Mouse (Mus musculus): Measurements from ENCODE around the gene Rgs6. TPM values are rescaled to one million over a fixed set of nuclear protein-coding genes. Genes with fewer than 3 reads are reported as not detected.

Rgs6 gene
- polyA plus RNA-seq, 1 experiment, result 0.58 TPM

GRCm38 (mm10) chr12:82792122-82792521 is 204.0 kb downstream of the Rgs6 start:
- H3K4me3 ChIP-seq (ENCODE audit: low read depth, low read length), result no peak overlapping the region
- H3K36me3 ChIP-seq (ENCODE audit: control insufficient read depth, insufficient read depth, low read length, poor library complexity, severe bottlenecking), result no peaks in the 10 kb centered on the region
- no peaks in the 10 kb centered on the region for H3K27me3 ChIP-seq (ENCODE audit: control insufficient read depth, insufficient read depth, low read length, poor library complexity, severe bottlenecking)
- TF ChIP-seq EP300 (IDR thresholded peaks at IDR 0.05; ENCODE audit: insufficient read depth, low read depth, low read length), result no peak
- no peak for TF ChIP-seq CTCF (IDR thresholded peaks at IDR 0.05; ENCODE audit: low read depth, low read length)
- TF ChIP-seq POLR2A (IDR thresholded peaks at IDR 0.05; ENCODE audit: insufficient read depth, low read length), result no peak
- no peaks in the 10 kb centered on the region for H3K9me3 ChIP-seq (replicated peaks; ENCODE audit: control insufficient read depth, insufficient read depth, low read length, poor library complexity, severe bottlenecking)
- H3K9ac ChIP-seq (ENCODE audit: low read depth, poor library complexity, severe bottlenecking), result no peak overlapping the region
- H3K27ac ChIP-seq (ENCODE audit: insufficient read depth, low read length), result no peak overlapping the region
- no peaks in the 10 kb centered on the region for H3K4me1 ChIP-seq (ENCODE audit: control insufficient read depth, insufficient read depth, low read length)

GRCm38 (mm10) chr12:82799892-82800291 is 211.8 kb downstream of the Rgs6 start:
- Histone ChIP-seq H3K27me3 (ENCODE audit: control insufficient read depth, insufficient read depth, low read length, poor library complexity, severe bottlenecking) (peaks cover 1% of the 10 kb centered on the region; the same call in 1 of the 2 replicates), H3K9me3 (replicated peaks; ENCODE audit: control insufficient read depth, insufficient read depth, low read length, poor library complexity, severe bottlenecking) (no peaks in the 10 kb centered on the region), H3K36me3 (ENCODE audit: control insufficient read depth, insufficient read depth, low read length, poor library complexity, severe bottlenecking) (no peaks in the 10 kb centered on the region), H3K9ac (ENCODE audit: low read depth, poor library complexity, severe bottlenecking) (no peak overlapping the region), H3K27ac (ENCODE audit: insufficient read depth, low read length) (no peak overlapping the region), H3K4me3 (ENCODE audit: low read depth, low read length) (no peak overlapping the region), H3K4me1 (ENCODE audit: control insufficient read depth, insufficient read depth, low read length) (no peaks in the 10 kb centered on the region)
- no peak for TF ChIP-seq EP300 (IDR thresholded peaks at IDR 0.05; ENCODE audit: insufficient read depth, low read depth, low read length)
- no peak for TF ChIP-seq POLR2A (IDR thresholded peaks at IDR 0.05; ENCODE audit: insufficient read depth, low read length)
- TF ChIP-seq CTCF (IDR thresholded peaks at IDR 0.05; ENCODE audit: low read depth, low read length), result no peak

- no peak for TF ChIP-seq POLR2A (IDR thresholded peaks at IDR 0.05; ENCODE audit: insufficient read depth, low read length)
- TF ChIP-seq CTCF (IDR thresholded peaks at IDR 0.05; ENCODE audit: low read depth, low read length), result no peak
- TF ChIP-seq EP300 (IDR thresholded peaks at IDR 0.05; ENCODE audit: insufficient read depth, low read depth, low read length), result no peak
- no peak overlapping the region for H3K4me3 ChIP-seq (ENCODE audit: low read depth, low read length)
Observed at GRCm38 (mm10) chr12:82801736-82802135, 213.6 kb downstream of the Rgs6 start.

DNA sequence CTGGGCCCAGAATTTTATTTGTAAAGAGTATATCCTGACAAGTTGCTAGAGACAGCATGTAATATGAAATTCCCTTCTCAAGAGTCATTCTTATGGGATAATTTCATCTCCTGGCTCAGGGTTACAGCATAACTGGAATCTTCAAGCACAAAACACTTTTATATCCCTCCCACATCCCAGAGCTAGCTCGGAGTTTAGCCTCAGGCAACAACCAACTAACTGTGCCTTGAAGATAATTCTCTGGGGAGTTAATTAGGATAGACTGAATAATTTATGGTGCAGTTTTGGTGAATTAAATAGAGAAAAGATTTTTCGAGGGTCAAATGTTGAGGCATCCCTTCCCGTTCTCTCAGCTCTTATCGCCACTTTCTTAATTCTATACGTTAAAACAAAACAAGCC is 214.6 kb downstream of the Rgs6 start:
- TF ChIP-seq CTCF (IDR thresholded peaks at IDR 0.05; ENCODE audit: low read depth, low read length) (no peak), POLR2A (IDR thresholded peaks at IDR 0.05; ENCODE audit: insufficient read depth, low read length) (no peak), EP300 (IDR thresholded peaks at IDR 0.05; ENCODE audit: insufficient read depth, low read depth, low read length) (no peak)
- no peak overlapping the region for H3K9ac ChIP-seq (ENCODE audit: low read depth, poor library complexity, severe bottlenecking)
- H3K27me3 ChIP-seq (ENCODE audit: control insufficient read depth, insufficient read depth, low read length, poor library complexity, severe bottlenecking), result peaks cover 1% of the 10 kb centered on the region; the same call in 1 of the 2 replicates
- H3K4me1 ChIP-seq (ENCODE audit: control insufficient read depth, insufficient read depth, low read length), result no peaks in the 10 kb centered on the region
- no peak overlapping the region for H3K4me3 ChIP-seq (ENCODE audit: low read depth, low read length)
- no peaks in the 10 kb centered on the region for H3K36me3 ChIP-seq (ENCODE audit: control insufficient read depth, insufficient read depth, low read length, poor library complexity, severe bottlenecking)
- no peak overlapping the region for H3K27ac ChIP-seq (ENCODE audit: insufficient read depth, low read length)
- no peaks in the 10 kb centered on the region for H3K9me3 ChIP-seq (replicated peaks; ENCODE audit: control insufficient read depth, insufficient read depth, low read length, poor library complexity, severe bottlenecking)

More at GRCm38 (mm10) chr12:82801736-82802135, 213.6 kb downstream of the Rgs6 start:
- Histone ChIP-seq H3K9me3 (replicated peaks; ENCODE audit: control insufficient read depth, insufficient read depth, low read length, poor library complexity, severe bottlenecking) (no peaks in the 10 kb centered on the region), H3K4me1 (ENCODE audit: control insufficient read depth, insufficient read depth, low read length) (no peaks in the 10 kb centered on the region), H3K27me3 (ENCODE audit: control insufficient read depth, insufficient read depth, low read length, poor library complexity, severe bottlenecking) (peaks cover 1% of the 10 kb centered on the region; the same call in 1 of the 2 replicates), H3K27ac (ENCODE audit: insufficient read depth, low read length) (no peak overlapping the region), H3K9ac (ENCODE audit: low read depth, poor library complexity, severe bottlenecking) (no peak overlapping the region), H3K36me3 (ENCODE audit: control insufficient read depth, insufficient read depth, low read length, poor library complexity, severe bottlenecking) (no peaks in the 10 kb centered on the region)

GRCm38 (mm10) chr12:82805167-82805566 is 217.1 kb downstream of the Rgs6 start:
- Histone ChIP-seq H3K4me3 (ENCODE audit: low read depth, low read length) (no peak overlapping the region), H3K9ac (ENCODE audit: low read depth, poor library complexity, severe bottlenecking) (no peak overlapping the region), H3K9me3 (replicated peaks; ENCODE audit: control insufficient read depth, insufficient read depth, low read length, poor library complexity, severe bottlenecking) (no peaks in the 10 kb centered on the region), H3K27ac (ENCODE audit: insufficient read depth, low read length) (no peak overlapping the region), H3K27me3 (ENCODE audit: control insufficient read depth, insufficient read depth, low read length, poor library complexity, severe bottlenecking) (peaks cover 1% of the 10 kb centered on the region; the same call in 1 of the 2 replicates), H3K36me3 (ENCODE audit: control insufficient read depth, insufficient read depth, low read length, poor library complexity, severe bottlenecking) (no peaks in the 10 kb centered on the region), H3K4me1 (ENCODE audit: control insufficient read depth, insufficient read depth, low read length) (no peaks in the 10 kb centered on the region)
- TF ChIP-seq EP300 (IDR thresholded peaks at IDR 0.05; ENCODE audit: insufficient read depth, low read depth, low read length), result no peak
- TF ChIP-seq POLR2A (IDR thresholded peaks at IDR 0.05; ENCODE audit: insufficient read depth, low read length), result no peak
- no peak for TF ChIP-seq CTCF (IDR thresholded peaks at IDR 0.05; ENCODE audit: low read depth, low read length)

GRCm38 (mm10) chr12:82810631-82811030 is 222.5 kb downstream of the Rgs6 start:
- Histone ChIP-seq H3K4me1 (ENCODE audit: control insufficient read depth, insufficient read depth, low read length) (no peaks in the 10 kb centered on the region), H3K4me3 (ENCODE audit: low read depth, low read length) (no peak overlapping the region), H3K9me3 (replicated peaks; ENCODE audit: control insufficient read depth, insufficient read depth, low read length, poor library complexity, severe bottlenecking) (no peaks in the 10 kb centered on the region), H3K27me3 (ENCODE audit: control insufficient read depth, insufficient read depth, low read length, poor library complexity, severe bottlenecking) (no peaks in the 10 kb centered on the region), H3K36me3 (ENCODE audit: control insufficient read depth, insufficient read depth, low read length, poor library complexity, severe bottlenecking) (no peaks in the 10 kb centered on the region), H3K9ac (ENCODE audit: low read depth, poor library complexity, severe bottlenecking) (no peak overlapping the region), H3K27ac (ENCODE audit: insufficient read depth, low read length) (no peak overlapping the region)
- no peak for TF ChIP-seq CTCF (IDR thresholded peaks at IDR 0.05; ENCODE audit: low read depth, low read length)
- no peak for TF ChIP-seq POLR2A (IDR thresholded peaks at IDR 0.05; ENCODE audit: insufficient read depth, low read length)
- no peak for TF ChIP-seq EP300 (IDR thresholded peaks at IDR 0.05; ENCODE audit: insufficient read depth, low read depth, low read length)

All from ES-Bruce4 (cell line).